Mouse (Mus musculus): Measurements from ENCODE around the gene Ptprn2.

Gene Ptprn2

GRCm38 (mm10) chr12:116594866-116595610 lies 109.5 kb downstream of the Ptprn2 start:
- DNase-seq (ENCODE audit: low read depth) = no peak

GRCm38 (mm10) chr12:116595727-116596126 lies 110.2 kb downstream of the Ptprn2 start:
- no peak for DNase-seq (ENCODE audit: low read depth)

GRCm38 (mm10) chr12:116596993-116597392 lies 111.5 kb downstream of the Ptprn2 start:
- DNase-seq (ENCODE audit: low read depth) = no peak

DNA sequence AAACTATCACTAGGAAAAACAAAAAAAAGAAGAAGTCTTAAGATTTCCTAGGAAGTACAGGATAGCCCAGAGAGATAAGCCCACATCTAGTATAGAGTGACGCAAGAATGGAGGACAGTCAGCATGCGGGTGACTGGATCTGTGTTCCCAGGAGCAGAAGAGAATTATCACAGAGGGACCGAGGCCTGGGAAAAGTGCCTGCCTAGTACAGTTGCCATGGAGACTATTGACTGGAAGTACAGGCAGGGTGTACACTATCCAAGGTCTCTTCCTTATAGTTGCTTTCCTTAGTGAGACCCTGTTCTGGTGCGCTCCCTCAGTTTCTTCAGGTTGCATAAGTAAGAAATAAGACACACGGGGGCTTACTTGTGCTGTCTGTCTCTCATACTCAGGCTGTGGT lies 112.2 kb downstream of the Ptprn2 start:
- DNase-seq (ENCODE audit: low read depth) = no peak

GRCm38 (mm10) chr12:116598123-116599005 lies 112.8 kb downstream of the Ptprn2 start:
- DNase-seq (ENCODE audit: low read depth) = no peak

DNA sequence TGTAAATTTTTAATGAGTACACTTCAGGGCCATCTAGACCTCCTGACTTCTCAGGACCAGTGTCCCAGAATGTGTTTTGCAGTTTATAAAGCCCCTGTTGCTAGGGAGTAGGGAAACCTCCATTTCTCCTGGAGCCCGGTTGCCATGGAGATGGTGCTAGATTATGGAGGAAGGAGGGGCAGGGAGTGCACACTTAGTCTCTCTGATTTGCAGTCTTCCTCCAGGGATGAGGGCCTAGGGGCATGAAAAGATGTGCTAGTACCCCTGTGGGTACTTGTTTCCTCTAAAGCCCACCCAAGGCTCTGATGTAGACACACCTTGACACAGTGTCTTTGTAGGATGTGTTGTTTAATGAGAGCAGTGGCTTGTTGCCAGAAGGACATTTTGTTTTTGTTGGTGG lies 114.0 kb downstream of the Ptprn2 start:
- no peak for DNase-seq (ENCODE audit: low read depth)

DNA sequence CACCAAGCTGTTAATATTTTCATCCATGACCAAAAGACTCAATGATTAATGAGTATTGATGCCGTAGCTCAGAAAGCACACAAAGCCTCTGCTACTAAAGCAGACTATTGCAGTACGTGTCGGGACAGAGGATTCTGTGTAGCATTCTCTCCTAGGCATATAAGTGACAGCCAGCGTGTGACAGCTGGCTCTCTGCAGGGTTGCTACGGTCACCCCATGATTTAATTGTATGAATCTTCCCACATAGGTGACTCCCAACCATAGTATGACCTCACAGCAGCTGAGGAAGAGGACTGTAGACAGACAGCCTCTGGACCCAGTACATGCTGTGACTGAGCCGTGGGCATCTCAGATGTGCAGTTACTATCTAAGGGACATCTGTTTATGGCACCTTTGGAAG lies 114.5 kb downstream of the Ptprn2 start:
- DNase-seq (ENCODE audit: low read depth) = no peak

GRCm38 (mm10) chr12:116601395-116601794 lies 115.9 kb downstream of the Ptprn2 start:
- DNase-seq (ENCODE audit: low read depth) = no peak

GRCm38 (mm10) chr12:116601921-116602320 lies 116.4 kb downstream of the Ptprn2 start:
- no peak for DNase-seq (ENCODE audit: low read depth)

DNA sequence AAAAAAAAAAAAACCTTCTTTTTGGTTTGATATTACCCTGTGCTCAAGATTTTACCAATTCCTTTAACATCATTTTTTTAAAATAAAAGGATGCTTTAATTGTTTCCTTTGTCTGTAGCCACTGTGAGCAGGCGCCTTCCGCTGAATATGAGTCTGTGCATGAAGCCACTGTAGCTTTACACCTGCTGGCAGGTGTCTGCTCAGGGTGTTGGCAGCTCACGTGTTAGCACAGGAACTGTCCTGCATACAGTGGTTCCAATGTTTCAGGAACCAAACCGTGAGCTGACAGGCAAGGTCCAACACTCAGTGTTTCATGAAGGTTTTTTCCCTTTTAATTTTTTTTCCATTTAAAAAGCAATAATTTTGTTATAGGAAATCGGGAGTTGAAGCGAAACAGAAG lies 123.1 kb downstream of the Ptprn2 start:
- DNase-seq (ENCODE audit: low read depth) = no peak

DNA sequence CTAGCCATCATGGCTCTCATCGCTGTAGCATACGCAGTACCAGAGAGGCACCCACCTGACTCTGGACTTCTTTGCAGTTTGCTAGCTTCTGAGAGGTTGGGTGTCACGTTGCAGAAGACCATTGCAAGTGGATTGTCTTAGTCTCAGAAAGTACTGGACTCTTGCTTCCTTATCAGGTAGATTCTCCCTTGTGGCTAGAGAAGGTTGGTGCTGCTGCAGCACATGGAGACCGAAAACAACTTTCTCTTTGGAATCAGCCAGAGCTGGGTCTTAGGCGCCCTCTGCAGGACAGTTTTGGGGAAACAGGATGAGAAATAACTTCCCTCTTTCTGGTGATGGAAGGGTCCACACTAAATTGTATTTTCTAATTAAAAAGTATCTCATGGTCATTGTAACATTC lies 134.3 kb downstream of the Ptprn2 start:
- DNase-seq (ENCODE audit: low read depth) = peak; percentile 21

- no peak for DNase-seq (ENCODE audit: low read depth)
Observed at GRCm38 (mm10) chr12:116620299-116620698, 134.8 kb downstream of the Ptprn2 start.

- no peak for DNase-seq (ENCODE audit: low read depth)
Observed at GRCm38 (mm10) chr12:116621325-116622040, 136.0 kb downstream of the Ptprn2 start.

GRCm38 (mm10) chr12:116622665-116623387 lies 137.3 kb downstream of the Ptprn2 start:
- DNase-seq (ENCODE audit: low read depth) = no peak

GRCm38 (mm10) chr12:116625391-116626281 lies 140.1 kb downstream of the Ptprn2 start:
- no peak for DNase-seq (ENCODE audit: low read depth)

DNA sequence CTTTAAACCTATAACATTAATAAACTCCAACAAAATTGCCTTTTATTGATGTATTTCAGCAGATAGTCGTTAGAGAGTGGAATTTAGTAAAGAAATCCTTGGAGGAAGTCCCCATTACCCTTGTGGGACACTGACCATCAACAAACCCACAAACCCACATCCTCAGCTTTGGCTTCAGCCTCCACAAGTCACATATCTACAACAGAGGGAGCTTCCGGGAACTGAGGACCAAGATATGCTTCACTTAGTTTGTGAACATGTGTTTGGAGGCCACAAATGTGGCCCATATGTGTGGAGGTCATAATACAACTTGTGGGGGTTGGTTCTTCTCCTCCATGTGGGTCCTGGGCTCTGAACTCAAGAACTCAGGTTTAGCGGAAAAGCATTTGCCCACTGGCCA lies 143.5 kb downstream of the Ptprn2 start:
- no peak for DNase-seq (ENCODE audit: low read depth)

- DNase-seq (ENCODE audit: low read depth) = no peak
Observed at GRCm38 (mm10) chr12:116637498-116637897, 152.0 kb downstream of the Ptprn2 start.

GRCm38 (mm10) chr12:116640871-116641270 lies 155.4 kb downstream of the Ptprn2 start:
- no peak for DNase-seq (ENCODE audit: low read depth)

DNA sequence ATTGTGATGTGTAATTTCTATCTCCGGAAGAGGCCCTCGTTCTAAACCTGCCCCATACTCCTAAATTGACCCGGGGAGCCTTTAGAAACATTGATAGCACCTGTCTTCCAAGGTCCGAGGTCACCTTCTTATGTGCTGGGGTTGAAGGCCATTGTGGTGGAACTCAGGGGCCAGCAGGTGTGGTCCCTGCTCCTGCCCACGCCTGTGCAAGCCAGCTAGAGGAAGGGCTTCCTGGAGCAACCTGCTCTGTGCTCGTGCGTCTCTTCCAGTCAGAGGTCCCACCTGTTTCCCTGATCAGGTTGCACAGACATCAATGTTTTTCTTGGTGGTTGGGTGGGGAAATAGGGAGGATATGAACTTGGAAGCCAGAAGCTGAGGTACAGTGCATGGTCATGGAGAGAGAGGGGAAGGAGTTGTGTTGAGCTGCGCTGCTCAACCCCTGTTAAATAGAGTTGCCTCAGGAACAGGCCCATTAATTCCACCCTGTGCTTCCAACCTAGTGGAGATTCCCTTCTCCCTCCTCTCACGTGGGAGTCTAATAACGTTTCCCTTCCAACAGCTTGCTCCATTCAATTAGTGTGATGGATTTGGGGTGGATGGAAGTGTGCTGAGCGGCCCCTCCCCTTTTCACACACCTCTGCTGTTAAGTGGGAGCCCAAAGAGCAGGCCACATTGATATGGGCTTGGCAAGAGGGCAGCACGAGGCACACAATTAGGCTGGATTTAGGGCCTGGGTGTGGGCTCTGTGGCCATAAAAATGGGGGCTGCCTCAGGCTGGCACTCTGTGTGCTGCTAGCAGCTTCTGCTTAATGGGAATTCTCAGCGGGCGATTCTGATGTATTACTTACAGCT lies 156.0 kb downstream of the Ptprn2 start:
- no peak for DNase-seq (ENCODE audit: low read depth)

DNA sequence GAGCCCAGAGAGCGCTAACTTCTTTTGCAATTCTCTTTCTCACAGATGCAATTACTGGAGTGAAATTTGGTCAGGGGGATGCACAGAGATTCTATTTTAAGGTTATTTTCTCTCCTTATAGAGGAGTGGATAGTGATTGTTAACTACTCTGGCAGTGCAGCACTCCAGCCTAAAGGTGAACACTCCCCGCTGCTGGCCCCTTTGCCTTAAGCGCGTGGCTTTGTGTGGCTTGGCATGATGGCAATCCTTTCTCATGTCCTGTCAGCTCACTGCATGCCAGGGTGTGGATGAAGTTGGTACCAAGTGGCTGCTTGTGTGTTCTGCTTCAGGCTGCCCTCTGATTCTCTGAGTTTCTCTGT lies 156.7 kb downstream of the Ptprn2 start:
- DNase-seq (ENCODE audit: low read depth) = no peak
